Mouse (Mus musculus) liver, adult 2 months (tissue): Measurements from ENCODE around the gene Capn9. TPM values are rescaled to one million over a fixed set of nuclear protein-coding genes. Genes with fewer than 3 reads are reported as not detected.

Experiments used
- DNase-seq: peaks from one replicate; pipeline ENCODE4 v3.0.0-alpha.2; 2011; ENCODE audit warnings: low read depth, low spot score; ENCODE audit errors: extremely low read depth
- H3K27ac ChIP-seq: fragments of 200-500 bp; replicated peaks from 2 replicates; pipeline ENCODE4 v1.5.1; 2012; ENCODE audit warnings: low read depth, mild to moderate bottlenecking, control low read depth, inconsistent platforms, low read length; ENCODE audit not compliant: insufficient read depth
- H3K27me3 ChIP-seq: fragments of 200-500 bp; 2 replicates; pipeline ENCODE4 v1.6.1; 2012; ENCODE audit warnings: mild to moderate bottlenecking, moderate library complexity, low read length, inconsistent platforms; ENCODE audit not compliant: control insufficient read depth, insufficient read depth
- H3K36me3 ChIP-seq: fragments of 200-500 bp; 2 replicates; pipeline ENCODE4 v1.6.1; 2012; ENCODE audit warnings: low read length, inconsistent platforms; ENCODE audit not compliant: control insufficient read depth, insufficient read depth
- H3K4me1 ChIP-seq: fragments of 200-500 bp; 2 replicates; pipeline ENCODE4 v1.6.1; 2011; ENCODE audit warnings: low read length; ENCODE audit not compliant: control insufficient read depth, insufficient read depth
- H3K4me3 ChIP-seq: fragments of 200-500 bp; 2 replicates; pipeline ENCODE4 v1.5.1; 2011; ENCODE audit warnings: low read depth, mild to moderate bottlenecking, control low read depth, low read length, moderate library complexity; ENCODE audit not compliant: insufficient read depth
- H3K79me2 ChIP-seq: fragments of 200-500 bp; 2 replicates; pipeline ENCODE4 v1.6.1; 2012; ENCODE audit warnings: inconsistent platforms, mild to moderate bottlenecking, low read length, moderate library complexity; ENCODE audit not compliant: control insufficient read depth, insufficient read depth
- H3K9ac ChIP-seq: fragments of 200-500 bp; 2 replicates; pipeline ENCODE4 v1.6.1; 2012; ENCODE audit warnings: low read depth, mild to moderate bottlenecking, control low read depth, inconsistent platforms, low read length
- CTCF ChIP-seq: fragments of 200-500 bp; IDR thresholded peaks from 2 replicates; pipeline ENCODE4 v1.5.1; 2011; ENCODE audit warnings: low read depth, low read length, control low read depth
- POLR2A ChIP-seq: fragments of 200-500 bp; IDR thresholded peaks from 2 replicates; pipeline ENCODE4 v1.6.1; 2011; ENCODE audit warnings: low read length, control low read depth; ENCODE audit not compliant: insufficient read depth; ENCODE audit errors: extremely low read depth
- WGBS: fragments of 180-500 bp; shearing (Covaris S2); methylation state at CpG from one replicate; pipeline ENCODE4 v1.1.7; 2018; 5-methylcytosine and 5-hydroxymethylcytosine counted together
- polyA plus RNA-seq: library from polyadenylated mRNA; depleted of rRNA; stranded (reverse); fragments of >200 nt; gene quantifications from 2 replicates; pipeline ENCODE4 v1.2.3, GENCODE M21; 2012
- total RNA-seq: library from RNA; depleted of rRNA; stranded (reverse); fragments of >200 nt; gene quantifications from 2 replicates; pipeline ENCODE4 v1.2.3, GENCODE M21; 2014

Capn9 gene
- total and polyA plus RNA-seq, 2 experiments, result not detected

- TF ChIP-seq POLR2A (no peak), CTCF (no peak)
- H3K27me3 ChIP-seq, result no peaks in the 10 kb centered on the region
- H3K9ac ChIP-seq, result no peak overlapping the region
- no peak for DNase-seq
- no peaks in the 10 kb centered on the region for H3K4me1 ChIP-seq
- H3K27ac ChIP-seq, result no peak overlapping the region
- no peaks in the 10 kb centered on the region for H3K79me2 ChIP-seq
- WGBS, result 75% methylated on average over 11 of the region's 11 CpGs
- peaks cover 27% of the 10 kb centered on the region for H3K36me3 ChIP-seq
- H3K4me3 ChIP-seq, result no peak overlapping the region
Observed at GRCm38 (mm10) chr8:124547269-124547668, 28.6 kb upstream of the Capn9 start.

- WGBS, result 83% methylated on average over 1 of the region's 1 CpGs
- Histone ChIP-seq H3K4me1 (no peaks in the 10 kb centered on the region), H3K27ac (no peak overlapping the region), H3K4me3 (no peak overlapping the region), H3K9ac (no peak overlapping the region), H3K36me3 (peaks cover 24% of the 10 kb centered on the region), H3K79me2 (no peaks in the 10 kb centered on the region), H3K27me3 (no peaks in the 10 kb centered on the region)
- DNase-seq, result no peak
- TF ChIP-seq POLR2A, result no peak
- TF ChIP-seq CTCF, result no peak
Observed at GRCm38 (mm10) chr8:124548187-124548586, 27.7 kb upstream of the Capn9 start.

GRCm38 (mm10) chr8:124551011-124551661 lies 24.8 kb upstream of the Capn9 start:
- H3K36me3 ChIP-seq, result peaks cover 21% of the 10 kb centered on the region
- 92% methylated on average over 15 of the region's 15 CpGs for WGBS

GRCm38 (mm10) chr8:124555113-124555750 lies 20.7 kb upstream of the Capn9 start:
- H3K36me3 ChIP-seq, result peaks cover 19% of the 10 kb centered on the region; the same call in 1 of the 2 replicates
- H3K27ac ChIP-seq, result no peak overlapping the region
- no peaks in the 10 kb centered on the region for H3K79me2 ChIP-seq
- peak; percentile 57 for DNase-seq
- peaks cover 10% of the 10 kb centered on the region for H3K4me1 ChIP-seq
- H3K9ac ChIP-seq, result no peak overlapping the region
- WGBS, result 75% methylated on average over 7 of the region's 7 CpGs
- H3K4me3 ChIP-seq, result no peak overlapping the region
- TF ChIP-seq CTCF (no peak), POLR2A (no peak)
- H3K27me3 ChIP-seq, result no peaks in the 10 kb centered on the region

More at GRCm38 (mm10) chr8:124551011-124551661, 24.8 kb upstream of the Capn9 start:
- no peak for TF ChIP-seq POLR2A
- TF ChIP-seq CTCF, result no peak
- Histone ChIP-seq H3K4me3 (no peak overlapping the region), H3K4me1 (no peaks in the 10 kb centered on the region), H3K27me3 (no peaks in the 10 kb centered on the region), H3K27ac (no peak overlapping the region), H3K79me2 (no peaks in the 10 kb centered on the region), H3K9ac (no peak overlapping the region)
- DNase-seq, result no peak

GRCm38 (mm10) chr8:124556164-124556563 lies 19.7 kb upstream of the Capn9 start:
- WGBS, result 88% methylated on average over 7 of the region's 7 CpGs
- H3K9ac ChIP-seq, result no peak overlapping the region
- no peak overlapping the region for H3K27ac ChIP-seq
- no peak overlapping the region for H3K4me3 ChIP-seq
- no peaks in the 10 kb centered on the region for H3K79me2 ChIP-seq
- peaks cover 15% of the 10 kb centered on the region; the same call in 1 of the 2 replicates for H3K36me3 ChIP-seq
- peak; percentile 19 for DNase-seq
- no peaks in the 10 kb centered on the region for H3K27me3 ChIP-seq
- TF ChIP-seq CTCF (no peak), POLR2A (no peak)
- peaks cover 14% of the 10 kb centered on the region for H3K4me1 ChIP-seq

- Histone ChIP-seq H3K27ac (no peak overlapping the region), H3K9ac (no peak overlapping the region), H3K4me3 (no peak overlapping the region), H3K4me1 (peaks cover 14% of the 10 kb centered on the region), H3K27me3 (no peaks in the 10 kb centered on the region), H3K36me3 (peaks cover 15% of the 10 kb centered on the region; the same call in 1 of the 2 replicates), H3K79me2 (no peaks in the 10 kb centered on the region)
- 76% methylated on average over 13 of the region's 13 CpGs for WGBS
- peak; percentile 33 for DNase-seq
- TF ChIP-seq POLR2A (no peak), CTCF (no peak)
Observed at GRCm38 (mm10) chr8:124556658-124557057, 19.3 kb upstream of the Capn9 start.
